Mouse (Mus musculus) kidney, adult 11 months (tissue): Measurements from ENCODE around the gene Cfap126.

ENCODE experiments used
- DNase-seq: peaks from one replicate; pipeline ENCODE4 v3.0.0; 2022

Cfap126 gene

DNA sequence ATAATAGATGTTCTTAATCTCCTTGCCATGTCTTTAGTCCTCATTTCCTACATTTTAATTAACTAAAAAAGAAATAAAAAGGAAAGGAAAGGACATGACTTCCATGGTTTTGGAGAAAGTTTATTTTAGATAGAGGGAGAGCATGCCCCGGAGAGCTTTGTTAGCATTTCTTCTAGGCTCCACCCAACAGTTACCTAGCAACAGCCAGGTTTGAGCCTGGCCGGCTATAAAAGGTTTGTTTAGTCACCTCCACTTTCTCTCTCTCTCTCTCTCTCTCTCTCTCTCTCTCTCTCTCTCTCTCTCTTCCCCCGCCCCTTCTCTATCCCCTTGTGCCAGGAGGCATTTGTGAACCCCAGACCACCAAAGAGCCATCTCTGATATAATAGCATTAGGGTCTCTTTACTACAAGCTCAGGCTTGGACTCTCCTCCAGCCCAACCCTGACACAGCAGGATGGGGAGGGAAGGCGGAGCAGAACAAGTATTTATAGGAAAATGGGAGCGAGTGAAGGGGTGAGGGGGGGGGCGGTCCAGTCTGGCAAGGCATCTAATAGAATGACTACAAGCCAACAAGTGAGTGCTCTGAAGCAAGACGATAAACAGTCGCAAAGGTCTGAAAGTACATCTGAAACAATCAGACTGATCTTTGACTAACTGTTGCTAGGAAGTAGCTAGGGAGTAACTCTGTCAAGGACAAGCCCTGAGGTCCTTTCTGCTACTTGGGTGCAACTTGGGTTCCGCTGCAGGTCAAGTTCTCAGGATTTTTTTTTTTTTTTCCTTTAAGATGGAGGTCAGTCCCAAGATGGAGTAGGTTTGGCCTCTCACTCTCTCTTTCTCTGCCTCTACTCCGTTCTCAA lies 17.4 kb upstream of the Cfap126 start:
- DNase-seq: no peak

GRCm38 (mm10) chr1:171097136-171097535 lies 16.6 kb upstream of the Cfap126 start:
- no peak for DNase-seq

GRCm38 (mm10) chr1:171097612-171098011 lies 16.1 kb upstream of the Cfap126 start:
- no peak for DNase-seq

DNA sequence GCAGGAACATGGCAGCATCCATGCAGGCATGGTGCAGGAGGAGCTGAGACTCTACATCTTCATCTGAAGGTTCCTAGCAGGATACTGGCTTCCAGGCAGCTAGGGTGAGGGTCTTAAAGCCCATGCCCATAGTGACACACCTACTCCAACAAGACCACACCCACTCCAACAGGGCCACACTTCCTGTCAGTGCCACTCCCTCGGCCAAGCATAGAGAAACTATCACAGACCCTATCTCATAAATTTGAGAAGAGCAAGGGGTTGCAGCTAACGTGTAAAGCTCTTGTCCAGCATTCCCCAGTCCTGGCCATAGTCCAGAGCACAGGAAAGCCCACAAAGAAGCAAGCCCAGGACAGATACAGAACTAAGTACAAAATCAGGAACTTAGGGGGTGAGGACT lies 12.7 kb upstream of the Cfap126 start:
- no peak for DNase-seq

- DNase-seq: peak; percentile 78
Measured at GRCm38 (mm10) chr1:171101733-171102546, 11.8 kb upstream of the Cfap126 start.

GRCm38 (mm10) chr1:171102547-171103177 lies 11.1 kb upstream of the Cfap126 start:
- peak; percentile 79 for DNase-seq

DNA sequence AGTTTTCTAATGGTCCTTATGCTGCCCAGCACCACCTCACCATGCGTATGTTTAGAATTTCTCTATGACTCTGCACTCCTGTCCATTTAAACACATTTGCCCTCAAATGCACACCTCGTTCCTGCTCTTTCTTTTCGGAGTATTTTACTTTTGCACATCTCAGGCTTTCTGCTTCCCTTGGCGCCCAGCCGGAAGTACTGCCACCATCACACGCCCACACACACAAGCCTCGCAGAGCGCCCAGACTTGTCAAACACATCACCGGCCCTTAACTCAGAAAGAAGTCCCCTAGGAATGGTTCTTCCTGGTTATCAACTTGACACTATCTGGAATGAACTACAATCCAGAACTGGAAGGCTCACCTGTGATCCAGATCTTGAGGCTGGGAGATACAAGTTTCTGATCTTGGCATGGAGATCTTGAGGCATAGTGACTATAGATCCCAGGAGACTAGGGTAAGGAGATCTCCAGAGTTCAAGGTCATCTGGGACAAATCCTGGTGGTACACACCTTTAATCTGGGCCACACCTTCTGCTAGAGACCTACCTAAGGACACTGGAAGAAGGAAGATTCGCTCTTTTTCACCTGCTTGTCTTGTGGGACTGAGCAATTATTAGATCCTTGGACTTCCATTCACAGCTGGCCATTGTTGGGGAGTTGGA lies 10.4 kb upstream of the Cfap126 start:
- DNase-seq: no peak

DNA sequence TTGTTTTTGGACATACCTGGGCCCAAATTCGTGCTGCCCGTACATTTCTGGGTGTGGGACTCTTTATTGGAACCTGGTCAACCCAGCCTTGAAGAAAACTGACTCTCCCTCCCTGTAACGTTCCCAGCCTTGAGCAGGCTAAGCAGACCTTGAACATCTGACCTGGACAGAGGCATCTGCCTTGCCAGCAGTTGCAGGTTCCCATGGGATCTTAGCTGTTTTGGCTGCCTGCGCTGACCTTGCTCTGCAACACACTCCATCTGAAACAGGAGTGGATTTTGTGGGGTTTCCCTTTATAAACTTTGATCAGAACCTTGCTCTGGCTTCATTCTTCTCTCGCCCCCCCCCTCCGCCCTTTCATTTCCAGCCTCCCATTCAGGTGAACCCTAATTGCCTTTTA lies 8.5 kb upstream of the Cfap126 start:
- no peak for DNase-seq

GRCm38 (mm10) chr1:171109620-171110019 lies 4.1 kb upstream of the Cfap126 start:
- peak; percentile 42 for DNase-seq

DNA sequence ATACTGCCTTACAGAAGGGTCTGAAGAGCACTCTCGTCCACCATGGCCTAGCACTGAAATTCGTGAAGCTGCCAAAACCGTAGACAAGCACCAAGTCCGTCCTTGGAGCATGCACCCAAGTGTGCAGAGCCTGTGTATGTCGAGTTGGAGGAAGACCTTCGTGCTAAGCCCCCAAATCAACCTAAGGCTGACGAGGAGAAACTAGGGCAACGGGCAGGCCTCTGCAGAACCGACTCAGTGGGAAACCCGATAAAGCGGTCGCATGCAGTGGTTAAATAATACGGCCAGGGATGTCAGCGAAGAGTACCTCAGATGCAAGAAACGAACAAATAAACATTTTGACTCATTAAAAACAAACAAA lies 3.1 kb upstream of the Cfap126 start:
- DNase-seq: no peak

- peak; percentile 94 for DNase-seq
Measured at GRCm38 (mm10) chr1:171111020-171111780, 2.5 kb upstream of the Cfap126 start.

GRCm38 (mm10) chr1:171111781-171112575 lies 1.7 kb upstream of the Cfap126 start:
- DNase-seq: peak; percentile 56

DNA sequence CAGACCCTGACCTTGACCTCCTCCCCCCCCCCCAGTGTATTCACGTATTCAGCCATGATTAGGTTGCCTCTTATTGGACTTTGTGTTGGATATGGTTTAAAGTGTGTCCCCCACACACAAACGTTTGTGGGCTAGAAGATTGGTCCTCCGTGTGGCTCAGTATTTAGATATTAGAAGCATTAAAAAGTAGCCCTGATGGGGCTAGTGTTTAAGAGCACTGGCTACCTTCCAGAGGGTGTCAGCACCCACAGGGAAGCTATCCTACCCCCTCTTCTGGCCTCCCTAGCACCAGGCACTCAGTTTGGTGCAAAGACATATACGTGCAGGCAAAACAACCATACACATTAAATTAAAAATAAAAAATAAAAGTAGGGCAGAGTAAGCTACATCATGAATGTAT lies 732 bp upstream of the Cfap126 start:
- no peak for DNase-seq

GRCm38 (mm10) chr1:171116280-171116679 lies 2.6 kb downstream of the Cfap126 start:
- no peak for DNase-seq

- peak; percentile 39 for DNase-seq
Measured at GRCm38 (mm10) chr1:171118269-171118684, 4.6 kb downstream of the Cfap126 start.

- DNase-seq: no peak
Measured at GRCm38 (mm10) chr1:171118996-171119395, 5.3 kb downstream of the Cfap126 start.

DNA sequence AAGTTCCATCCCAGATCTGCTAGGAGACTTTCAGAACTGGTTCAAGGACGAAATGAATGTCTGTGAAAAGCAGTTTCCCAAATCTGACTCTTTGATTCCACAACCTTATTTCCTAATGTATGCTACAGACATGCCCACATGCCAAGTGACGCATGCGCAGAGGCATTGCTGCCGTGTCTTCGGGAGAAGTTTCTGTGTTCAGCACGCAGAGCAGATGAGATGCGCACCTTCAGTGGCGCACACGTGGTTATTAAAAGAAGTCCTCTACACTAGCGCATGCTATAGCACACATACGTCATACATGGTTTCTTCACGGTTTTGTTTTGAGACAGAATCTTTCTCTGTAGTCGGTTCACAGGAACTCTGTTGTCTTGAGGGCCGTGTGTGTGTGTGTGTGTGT lies 5.7 kb downstream of the Cfap126 start:
- no peak for DNase-seq

- DNase-seq: no peak
Measured at GRCm38 (mm10) chr1:171120893-171121292, 7.2 kb downstream of the Cfap126 start.

- no peak for DNase-seq
Measured at GRCm38 (mm10) chr1:171121839-171122238, 8.1 kb downstream of the Cfap126 start.

DNA sequence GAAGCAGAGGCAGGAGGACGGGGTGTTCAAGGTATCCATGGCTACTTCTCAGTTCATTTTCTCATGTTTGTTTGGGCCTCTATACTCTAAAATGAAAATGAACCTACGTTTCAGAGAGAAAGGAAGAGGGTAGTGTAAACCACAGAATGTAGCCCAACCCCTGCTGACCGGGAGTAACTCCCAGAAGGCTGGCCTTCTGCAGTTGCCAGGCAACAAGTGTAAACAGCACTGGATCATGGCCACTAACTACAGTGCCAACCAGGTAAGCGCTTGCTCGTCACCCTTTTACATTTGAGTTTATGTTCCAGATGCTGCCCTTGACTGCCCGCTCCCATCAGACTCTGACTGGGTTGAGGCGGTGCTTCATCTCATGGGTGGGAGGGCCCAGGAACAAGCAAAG lies 9.2 kb downstream of the Cfap126 start:
- DNase-seq: peak; percentile 63

DNA sequence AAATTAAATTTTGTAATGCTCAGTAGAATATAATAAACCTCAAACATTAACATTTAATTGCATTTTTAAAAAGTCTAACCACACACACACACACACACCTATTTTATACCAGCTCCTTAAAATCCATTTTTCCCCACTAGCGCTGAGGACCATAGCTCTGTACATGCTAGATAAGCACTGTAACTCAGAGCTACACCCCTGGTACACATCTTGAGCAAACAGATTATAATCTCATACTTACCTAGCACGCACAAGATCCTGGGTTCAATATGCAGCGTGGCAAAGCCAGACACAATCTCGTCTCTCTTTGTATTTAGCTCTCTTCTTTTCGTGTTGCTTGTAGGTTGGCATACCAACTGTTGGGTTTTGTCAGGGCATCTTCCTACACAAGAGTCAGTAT lies 10.7 kb downstream of the Cfap126 start:
- DNase-seq: no peak
